Mouse (Mus musculus): ENCODE measurements at regions not wholly inside any gene's neighbourhood (a gene's known extent, or its start where the extent isn't known, plus 50 kb on each side); places are given as distances from the start of the nearest gene placed in this dataset.
"Not testable (repeated sequence)": the region's sequence is repeated elsewhere in the genome, so short reads cannot be mapped to it uniquely, and the experiment has no call there.

DNA sequence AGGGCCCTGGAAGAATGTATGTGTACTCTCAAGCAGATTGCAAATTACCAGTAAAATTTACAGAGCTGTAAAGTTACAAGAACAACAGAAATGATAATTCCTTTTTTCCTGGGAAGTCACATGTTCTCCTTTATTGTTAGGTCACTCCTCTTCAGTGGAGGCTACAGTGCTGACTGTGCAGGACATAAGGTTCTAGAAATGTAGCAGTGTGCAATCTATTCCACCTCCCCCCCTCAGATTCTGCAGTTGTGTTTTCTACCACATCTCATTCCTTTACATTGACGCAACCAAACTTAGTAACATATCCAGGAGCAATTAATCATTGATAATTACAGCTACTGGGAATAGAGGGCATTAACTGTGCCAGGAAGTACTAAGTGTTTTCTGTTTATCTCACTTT lies 385.3 kb upstream of the Tnc start:
- TF ChIP-seq CTCF (conservative IDR thresholded peaks at IDR 0.05), result no peak
- DNase-seq (ENCODE audit: low spot score in 2 of 2), result no peak
- Histone ChIP-seq H3K27ac (no peak overlapping the region), H3K4me3 (no peak overlapping the region)

DNA sequence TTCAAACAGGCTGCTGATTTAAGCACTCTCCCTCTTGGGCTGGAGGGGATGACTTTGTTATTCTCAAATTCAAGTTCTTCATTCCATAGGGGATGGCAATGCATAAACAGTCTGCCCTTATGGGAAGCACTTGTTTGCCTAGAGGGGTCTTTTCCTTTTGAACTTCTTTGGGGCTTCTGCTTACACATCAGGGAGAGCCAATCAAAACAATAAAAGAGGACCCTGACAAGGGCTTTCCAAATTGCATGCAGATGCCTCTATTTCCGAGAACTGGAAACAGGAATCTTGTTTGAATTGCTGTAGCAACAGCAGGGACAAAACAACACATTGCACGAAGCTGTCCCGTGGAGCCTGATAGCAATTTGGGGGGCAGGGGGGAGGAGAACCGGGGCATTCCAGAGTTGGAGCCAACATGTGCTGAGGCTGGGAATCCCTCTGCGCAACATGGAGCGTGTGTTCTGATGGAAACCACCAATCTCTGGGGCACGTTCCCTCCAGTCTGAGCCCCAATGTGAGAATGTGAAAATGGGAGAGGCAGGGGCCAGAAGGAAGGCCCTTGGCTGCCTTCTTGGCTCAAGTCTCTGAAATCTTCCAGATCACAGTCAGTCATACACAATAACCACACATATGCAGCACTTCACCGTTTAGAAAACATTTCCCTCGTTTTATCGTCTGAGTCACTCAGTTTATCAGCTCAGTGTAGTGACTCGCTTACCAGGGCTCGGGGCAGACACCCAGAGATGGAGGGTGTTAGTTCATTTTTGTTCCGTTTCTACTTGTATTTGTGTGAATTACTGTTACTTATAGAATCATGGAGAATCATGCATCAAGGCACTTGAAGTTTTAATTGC lies 391.2 kb upstream of the Tnc start:
- H3K27ac ChIP-seq, result no peak overlapping the region
- DNase-seq (ENCODE audit: low spot score in 2 of 2), result no peak
- no peak overlapping the region for H3K4me3 ChIP-seq
- TF ChIP-seq CTCF (conservative IDR thresholded peaks at IDR 0.05), result no peak

- H3K27ac ChIP-seq, result no peak overlapping the region
- TF ChIP-seq CTCF (conservative IDR thresholded peaks at IDR 0.05), result no peak
- no peak for DNase-seq (ENCODE audit: low spot score in 2 of 2)
- no peak overlapping the region for H3K4me3 ChIP-seq
These were observed 404.6 kb upstream of the Tnc start for GRCm38 (mm10) chr4:64451442-64451841.

GRCm38 (mm10) chr4:64451946-64452345 lies 405.1 kb upstream of the Tnc start:
- Histone ChIP-seq H3K27ac (no peak overlapping the region), H3K4me3 (no peak overlapping the region)
- DNase-seq (ENCODE audit: low spot score in 2 of 2), result no peak
- TF ChIP-seq CTCF (conservative IDR thresholded peaks at IDR 0.05), result no peak

DNA sequence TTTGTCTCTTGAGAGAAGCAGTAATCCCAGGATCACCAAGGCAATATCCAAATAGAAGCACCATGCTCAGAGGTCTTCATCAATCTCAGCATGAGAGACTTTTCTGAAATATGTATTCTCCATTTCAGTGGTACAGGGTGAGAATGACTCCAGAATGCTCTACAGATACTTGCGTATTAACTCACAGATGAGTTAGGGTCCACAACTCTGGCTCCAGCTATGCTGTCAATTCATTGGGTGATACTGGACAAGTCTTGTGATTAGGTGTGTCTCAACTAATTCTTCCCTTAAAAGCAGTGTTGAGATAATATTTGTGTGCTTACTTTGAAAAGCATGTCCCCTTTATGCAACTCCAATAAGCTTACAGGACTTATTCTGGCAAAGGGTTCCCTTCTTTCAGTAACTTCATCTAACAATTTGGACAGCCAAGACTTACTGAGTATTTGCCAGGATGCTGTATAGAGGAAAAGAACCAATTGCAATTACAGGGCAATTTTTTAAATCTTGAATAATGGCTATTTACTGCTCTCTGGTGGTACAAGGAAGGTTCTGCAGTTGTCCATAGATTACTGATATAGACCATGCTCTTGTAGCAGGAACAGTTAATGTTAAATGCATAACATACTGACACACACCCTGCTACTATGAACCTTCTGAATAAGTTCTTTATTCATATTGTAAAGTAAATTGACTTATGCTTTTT lies 445.6 kb upstream of the Tnc start:
- H3K27ac ChIP-seq, result no peak overlapping the region
- TF ChIP-seq CTCF (conservative IDR thresholded peaks at IDR 0.05), result peak; percentile 92
- no peak for DNase-seq (ENCODE audit: low spot score in 2 of 2)
- no peak overlapping the region for H3K4me3 ChIP-seq

- not testable (repeated sequence) for DNase-seq (ENCODE audit: low spot score in 2 of 2); H3K27ac ChIP-seq; H3K4me3 ChIP-seq
These were observed 450.9 kb upstream of the Tnc start for GRCm38 (mm10) chr4:64497759-64498158.

GRCm38 (mm10) chr4:64500635-64501395 lies 454.0 kb upstream of the Tnc start:
- Histone ChIP-seq H3K27ac (no peak overlapping the region), H3K4me3 (no peak overlapping the region)
- no peak for TF ChIP-seq CTCF (conservative IDR thresholded peaks at IDR 0.05)
- DNase-seq (ENCODE audit: low spot score in 2 of 2), result peak in 1 of 2 experiments; percentile 58

- no peak overlapping the region for H3K27ac ChIP-seq
- peak; percentile 78 for TF ChIP-seq CTCF (conservative IDR thresholded peaks at IDR 0.05)
- no peak for DNase-seq (ENCODE audit: low spot score in 2 of 2)
These were observed 475.1 kb upstream of the Tnc start for GRCm38 (mm10) chr4:64521883-64522282.

GRCm38 (mm10) chr4:64527724-64528332 lies 481.0 kb upstream of the Tnc start:
- H3K4me3 ChIP-seq, result no peak overlapping the region
- H3K27ac ChIP-seq, result no peak overlapping the region
- no peak for DNase-seq (ENCODE audit: low spot score in 2 of 2)
- TF ChIP-seq CTCF (conservative IDR thresholded peaks at IDR 0.05), result no peak

More at GRCm38 (mm10) chr4:64521883-64522282, 475.1 kb upstream of the Tnc start:
- H3K4me3 ChIP-seq, result no peak overlapping the region

- Histone ChIP-seq H3K4me3 (no peak overlapping the region), H3K27ac (no peak overlapping the region)
- peak; percentile 84 for TF ChIP-seq CTCF (conservative IDR thresholded peaks at IDR 0.05)
- peak; percentile 18 to 25 for DNase-seq (ENCODE audit: low spot score in 2 of 2)
These were observed 483.8 kb upstream of the Tnc start for GRCm38 (mm10) chr4:64530585-64530984.

DNA sequence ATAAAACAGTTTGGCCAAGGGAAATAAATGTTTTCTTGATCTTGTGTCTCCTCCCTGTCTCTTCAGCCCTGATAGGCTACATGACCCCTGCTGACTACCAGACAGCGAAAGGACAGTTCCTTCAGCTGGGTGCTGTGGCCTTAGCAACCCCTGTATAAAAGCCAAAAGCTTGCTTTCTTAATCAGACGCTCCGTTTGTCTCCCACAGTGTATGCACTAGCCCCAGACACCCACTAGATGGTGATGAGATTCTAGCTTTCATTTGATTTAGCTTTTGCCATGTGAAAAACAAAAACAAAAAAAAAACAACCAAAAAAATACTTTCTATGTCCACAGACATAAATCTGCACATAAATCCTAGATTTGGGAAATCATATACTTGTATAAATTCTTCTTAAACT lies 486.2 kb upstream of the Tnc start:
- no peak overlapping the region for H3K4me3 ChIP-seq
- peak; percentile 87 for TF ChIP-seq CTCF (conservative IDR thresholded peaks at IDR 0.05)
- peak in 1 of 2 experiments; percentile 14 for DNase-seq (ENCODE audit: low spot score in 2 of 2)
- H3K27ac ChIP-seq, result no peak overlapping the region

DNA sequence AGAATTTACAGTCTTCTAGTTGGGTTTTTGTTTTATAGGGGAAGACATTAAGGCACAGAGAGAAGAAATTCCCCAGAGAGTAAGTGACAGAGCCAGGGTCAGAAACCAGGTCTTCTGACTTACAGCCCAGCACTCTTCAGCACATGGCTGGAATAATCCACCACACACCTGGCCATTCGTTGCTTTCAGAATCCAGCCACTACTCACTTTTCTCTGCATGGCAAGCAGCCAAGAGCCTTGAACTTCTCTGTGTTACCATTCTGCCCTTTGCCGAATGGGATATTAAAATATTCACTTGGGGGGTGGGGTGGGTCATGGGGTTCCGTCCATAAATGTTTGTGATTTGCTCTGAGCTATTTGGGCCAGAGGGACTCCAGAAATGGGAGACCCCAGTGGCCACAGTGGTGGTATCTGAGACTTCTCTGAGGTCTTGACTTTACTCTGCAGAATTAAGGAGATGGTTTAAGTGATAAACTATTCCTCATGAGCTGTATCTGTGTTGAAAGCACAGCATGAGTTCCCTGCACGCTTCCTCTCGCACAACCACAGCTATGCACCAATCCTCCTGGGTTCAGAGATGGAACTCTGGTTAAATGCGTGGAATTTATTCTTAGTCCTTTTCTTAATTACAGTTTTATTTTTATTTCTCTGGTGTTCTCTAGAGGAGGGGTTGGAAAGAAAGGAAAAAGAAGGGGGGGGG lies 488.9 kb upstream of the Tnc start:
- TF ChIP-seq CTCF (conservative IDR thresholded peaks at IDR 0.05), result no peak
- no peak for DNase-seq (ENCODE audit: low spot score in 2 of 2)
- Histone ChIP-seq H3K27ac (no peak overlapping the region), H3K4me3 (no peak overlapping the region)

Measured in layer of hippocampus, adult 2 months (tissue).